Mouse (Mus musculus): ENCODE results near the gene Ccdc124. TPM values are rescaled to one million over a fixed set of nuclear protein-coding genes. Genes with fewer than 3 reads are reported as not detected.

Ccdc124 gene
- 10 to 100 TPM; 42.0 to 42.6 TPM for total RNA-seq (2021)
- long read RNA-seq, experiment 1, transcript Ccdc124-201 (5 exons, 1,356 nt): major isoform, 89 of 115 reads
- long read RNA-seq, experiment 1, partial matches to known transcripts: 23 of 115 reads
- long read RNA-seq, experiment 1, other reads (novel, unspliced or antisense): 3 of 115 reads
- long read RNA-seq, experiment 2, transcript Ccdc124-201 (5 exons, 1,356 nt): major isoform, 53 of 67 reads
- long read RNA-seq, experiment 2, partial matches to known transcripts: 13 of 67 reads
- long read RNA-seq, experiment 2, other reads (novel, unspliced or antisense): 1 of 67 reads

DNA sequence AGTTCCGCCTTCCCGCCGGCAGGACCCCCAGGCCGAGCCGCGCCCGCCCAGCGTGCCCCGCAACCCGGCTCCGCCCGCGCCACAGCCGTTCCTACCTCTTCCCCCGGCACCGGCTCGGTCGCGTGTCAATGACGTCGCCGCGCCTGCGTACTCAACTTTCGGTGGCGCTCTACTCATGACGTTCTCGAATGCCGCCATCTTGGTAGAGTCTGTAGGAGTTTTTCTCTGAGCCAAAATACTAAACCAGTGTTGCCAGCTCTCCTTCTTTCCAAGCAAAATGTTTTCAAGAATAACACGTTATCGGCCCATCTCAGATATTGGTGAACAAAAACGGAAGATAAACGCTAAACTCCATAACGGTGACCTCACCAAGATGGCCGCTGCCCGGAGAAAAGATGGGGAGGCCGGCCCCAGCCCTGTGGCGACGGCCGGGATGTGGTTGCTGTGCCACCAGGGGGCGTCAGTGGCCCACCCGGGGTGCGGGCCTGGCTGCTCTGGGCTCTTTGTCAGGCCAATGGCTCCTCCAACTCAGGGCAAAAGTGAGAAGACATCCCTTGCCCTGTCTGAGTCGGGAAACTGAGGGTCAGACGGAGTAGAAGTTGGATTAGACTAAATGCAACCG is at the start of gene Ccdc124:
Ccdc124 (minus strand) TSS at position 572 of the 622 bp plus-strand sequence.
- peak; percentile 98 for DNase-seq

DNA sequence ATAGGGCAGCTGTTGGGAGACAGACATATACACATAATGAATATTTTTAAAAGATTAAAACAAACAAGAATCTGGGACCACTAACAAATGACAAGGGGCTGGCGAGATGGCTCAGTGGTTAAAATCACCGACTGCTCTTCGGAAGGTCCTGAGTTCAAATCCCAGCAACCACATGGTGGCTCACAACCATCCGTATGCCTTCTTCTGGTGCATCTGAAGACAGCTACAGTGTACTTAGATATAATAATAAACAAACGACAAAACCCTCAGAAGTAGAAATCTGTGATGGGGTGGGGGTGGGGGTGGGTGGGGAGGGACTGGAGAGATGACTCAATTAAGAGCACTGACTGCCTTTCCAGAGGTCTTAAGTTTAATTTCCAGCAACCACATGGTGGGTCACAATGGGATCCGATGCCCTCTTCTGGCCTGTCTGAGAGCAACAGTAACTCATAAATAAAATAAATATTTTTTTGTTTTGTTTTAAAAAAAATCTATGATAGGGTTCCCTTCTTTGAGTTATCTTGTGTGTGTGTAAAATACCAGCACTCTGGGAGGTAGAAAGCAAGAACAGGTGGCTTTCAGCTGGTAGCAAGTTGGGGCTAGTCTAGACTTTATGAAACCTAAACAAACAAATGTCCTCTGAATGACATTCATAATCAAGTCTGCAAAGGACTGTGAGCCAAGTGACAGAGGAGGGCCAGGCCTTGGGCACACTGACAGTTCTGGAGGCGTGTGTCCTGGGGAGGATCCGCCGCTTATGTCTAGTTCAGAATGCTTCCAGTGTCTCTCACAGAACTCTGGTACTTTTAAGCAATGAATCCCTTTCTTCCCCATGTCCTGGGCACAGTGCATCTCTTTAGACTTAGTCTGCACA is 46.6 kb upstream of the Ccdc124 start:
- DNase-seq: peak; percentile 32

DNA sequence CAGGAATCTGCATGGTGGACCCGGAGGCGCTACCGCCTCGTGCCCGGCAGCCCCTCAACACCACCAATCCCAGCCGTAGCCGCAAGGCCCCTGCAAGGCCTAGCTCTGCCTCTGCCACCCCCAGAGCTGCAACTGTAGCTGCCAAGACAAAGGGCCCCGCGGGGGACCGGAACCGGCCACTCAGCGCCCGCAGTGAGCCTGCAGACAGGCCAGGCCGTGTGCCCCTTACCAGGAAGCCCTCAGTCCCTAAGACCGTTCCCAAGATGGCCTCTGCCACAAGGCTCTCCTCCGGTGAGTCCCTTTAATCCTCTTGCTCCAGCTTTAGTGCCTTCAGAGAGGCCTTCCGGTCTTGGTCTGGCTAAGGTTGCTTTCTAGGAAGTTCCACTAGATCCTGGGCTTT is 41.0 kb upstream of the Ccdc124 start:
- no peak for DNase-seq

DNA sequence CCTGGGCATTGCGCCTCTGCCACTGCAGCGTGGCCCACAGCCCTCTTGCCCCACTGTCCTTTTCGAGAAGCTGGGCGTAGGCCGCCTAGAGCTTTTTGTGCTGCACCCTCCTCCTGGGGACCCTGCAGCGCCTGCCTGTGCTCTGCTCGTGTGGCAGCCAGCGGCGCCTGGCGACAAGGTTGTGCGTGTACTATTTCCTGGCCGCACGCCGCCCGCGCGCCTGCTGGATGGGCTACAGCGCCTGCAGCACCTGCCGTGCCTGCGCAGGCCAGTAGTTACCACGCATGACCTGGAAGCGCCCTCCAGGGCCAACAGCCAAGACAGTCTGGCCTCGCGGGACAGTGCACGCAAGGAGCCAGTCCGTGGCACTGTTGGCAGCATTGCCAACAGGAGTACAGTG is 39.8 kb upstream of the Ccdc124 start:
- no peak for DNase-seq

DNA sequence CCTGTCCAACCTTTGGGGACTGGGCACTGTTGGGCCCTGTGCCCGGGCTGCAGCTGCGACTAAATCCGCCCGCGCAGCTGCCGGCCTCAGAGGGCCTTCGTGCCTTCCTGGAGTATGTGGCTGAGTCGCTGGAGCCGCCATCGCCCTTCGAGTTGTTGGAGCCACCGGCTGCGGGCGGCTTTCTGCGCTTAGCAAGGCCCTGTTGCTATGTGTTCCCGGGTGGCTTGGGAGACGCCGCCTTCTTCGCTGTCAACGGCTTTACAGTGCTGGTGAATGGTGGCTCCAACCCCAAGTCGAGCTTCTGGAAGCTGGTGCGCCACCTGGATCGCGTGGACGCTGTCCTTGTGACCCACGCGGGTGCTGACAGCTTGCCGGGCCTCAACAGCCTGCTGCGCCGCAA is 39.2 kb upstream of the Ccdc124 start:
- no peak for DNase-seq

DNA sequence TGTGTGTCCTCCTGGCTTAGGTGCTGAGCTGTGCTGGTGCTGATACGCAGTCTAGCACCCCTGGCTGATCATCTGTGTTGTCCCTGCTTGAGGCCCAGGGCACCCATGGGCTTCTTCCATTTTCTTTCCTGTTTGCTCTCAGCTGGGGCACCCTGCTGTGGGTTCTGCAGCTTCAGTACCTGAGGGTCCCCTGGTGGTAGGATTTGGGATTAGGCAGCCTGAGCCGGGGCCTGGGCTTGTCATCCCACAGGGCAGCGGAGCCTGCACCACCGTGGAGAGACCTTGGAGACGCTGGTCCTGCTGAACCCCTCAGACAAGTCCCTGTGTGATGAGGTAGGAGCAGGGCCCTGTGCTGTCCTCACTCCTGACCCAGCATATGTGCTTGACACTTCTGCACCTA is 37.9 kb upstream of the Ccdc124 start:
- DNase-seq: no peak

DNA sequence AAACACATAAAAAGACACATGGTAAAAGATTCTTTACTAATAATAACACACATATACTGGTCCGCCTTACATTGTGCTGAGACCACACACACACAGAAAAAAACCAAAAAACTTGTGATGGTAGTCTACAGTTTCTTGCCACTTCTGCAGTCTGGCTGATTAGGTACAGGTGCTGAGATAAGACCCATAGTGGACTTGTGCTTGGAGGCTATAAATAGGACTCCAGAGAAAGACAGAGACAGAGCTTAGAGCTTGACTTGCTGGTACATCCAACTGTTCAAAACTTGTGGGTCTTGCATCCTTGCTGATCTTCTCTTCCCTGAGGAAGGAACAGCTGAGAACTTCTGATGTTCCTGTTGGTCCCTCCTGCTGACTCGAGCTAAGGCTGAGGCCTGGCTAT is 33.8 kb upstream of the Ccdc124 start:
- DNase-seq: no peak

DNA sequence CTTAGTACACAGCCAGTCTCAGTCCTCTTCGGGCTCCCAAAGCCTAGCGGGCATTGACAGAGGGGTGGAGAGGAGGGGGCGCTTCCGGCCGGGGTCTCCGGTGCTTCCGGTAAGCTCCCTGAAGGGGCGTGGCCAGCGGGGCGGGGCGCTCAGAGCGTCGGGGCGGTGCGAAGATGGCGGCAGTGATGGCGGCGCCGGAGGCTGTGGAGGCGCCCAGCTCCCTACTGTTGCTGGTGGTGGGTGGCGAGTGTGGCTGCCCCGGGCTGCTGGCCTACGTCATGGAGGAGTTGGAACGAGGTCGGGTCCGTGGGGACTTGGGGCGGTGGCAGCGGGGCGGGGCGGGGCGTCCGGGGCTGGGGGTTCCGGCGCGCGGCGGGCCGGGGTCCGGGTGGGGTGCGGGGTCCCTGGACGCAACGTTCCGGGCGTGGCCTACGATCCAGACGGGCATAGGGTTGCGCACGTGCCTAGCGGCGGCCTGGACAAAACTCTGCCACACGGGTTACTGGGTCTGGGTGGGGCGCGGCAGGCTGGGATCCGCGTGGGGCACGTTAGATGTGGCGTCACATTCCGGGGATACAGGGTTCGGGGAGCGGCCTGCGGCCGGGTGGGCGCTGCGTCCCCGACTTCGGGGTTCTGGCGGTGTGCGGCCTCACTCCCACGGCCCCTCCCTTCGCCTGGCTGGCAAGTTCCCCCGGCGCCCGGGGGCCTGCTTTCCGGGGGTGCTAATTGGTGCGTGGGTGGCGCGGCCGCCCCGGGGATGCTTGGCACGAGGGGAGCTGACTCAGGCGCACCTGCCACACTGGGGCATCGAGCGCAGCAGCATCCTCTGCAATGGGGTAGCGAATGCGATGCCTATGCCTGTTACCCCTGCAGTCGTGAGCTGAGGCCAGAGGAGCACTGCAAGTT is 32.3 kb upstream of the Ccdc124 start, which contains the start of gene Map1s:
Map1s (plus strand) TSS at position 102 of the 906 bp plus-strand sequence.
- DNase-seq: peak; percentile 86

DNA sequence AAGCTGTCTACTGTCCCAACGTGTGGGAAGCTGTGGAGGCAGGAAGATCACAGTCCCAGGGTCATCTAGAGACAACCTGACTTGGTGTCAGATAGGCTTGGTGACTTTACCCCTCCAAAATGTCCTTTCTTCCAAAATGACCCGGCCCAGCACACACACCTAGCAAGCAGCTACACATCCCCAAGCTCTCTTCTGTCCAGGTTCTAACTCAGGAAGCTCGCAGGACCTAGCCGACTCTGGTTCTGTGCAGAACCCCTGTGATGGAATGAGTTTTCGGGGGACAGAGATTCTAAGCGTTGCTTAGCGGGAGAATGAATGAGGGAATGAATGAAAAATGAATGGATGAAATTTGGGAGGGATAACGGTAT is 31.7 kb upstream of the Ccdc124 start:
- DNase-seq: no peak

DNA sequence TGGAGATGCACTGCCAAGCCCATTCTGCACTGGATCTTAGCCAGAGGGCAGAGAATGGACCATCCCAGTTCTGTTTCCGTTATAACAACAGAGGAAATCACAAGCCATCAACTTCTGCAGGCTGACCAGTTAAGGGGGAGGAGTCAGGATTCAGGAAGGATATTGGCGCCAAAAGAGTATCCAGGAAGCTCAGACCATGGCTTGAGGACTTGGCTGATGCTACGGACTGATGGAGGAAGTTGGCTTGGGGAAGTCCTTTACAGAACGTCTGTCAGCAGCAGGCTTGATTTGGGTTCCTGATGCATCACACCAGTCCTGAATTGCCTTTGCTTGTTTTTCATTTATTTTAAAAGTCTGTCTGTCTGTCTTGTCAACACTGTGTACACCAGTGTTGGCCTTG is 30.8 kb upstream of the Ccdc124 start:
- no peak for DNase-seq

DNA sequence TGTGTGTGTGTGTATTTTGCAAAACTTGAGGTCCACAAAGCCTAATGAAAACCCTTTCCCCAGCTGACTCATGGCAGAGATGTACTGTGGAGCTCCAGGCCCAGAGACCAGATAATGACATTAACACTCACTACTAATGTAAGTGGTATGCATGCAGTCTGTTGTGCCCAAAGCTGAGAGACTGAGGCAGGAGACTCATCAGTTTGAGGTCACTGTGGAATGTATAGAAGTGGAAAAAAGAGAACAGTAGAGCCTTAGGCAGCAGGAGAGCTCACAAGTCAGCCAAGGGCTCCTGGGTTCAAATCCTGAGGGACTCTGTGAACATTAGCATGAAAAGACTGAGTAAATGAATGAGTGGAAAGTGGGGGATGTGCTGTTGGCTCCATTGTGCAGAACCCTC is 29.8 kb upstream of the Ccdc124 start:
- no peak for DNase-seq

DNA sequence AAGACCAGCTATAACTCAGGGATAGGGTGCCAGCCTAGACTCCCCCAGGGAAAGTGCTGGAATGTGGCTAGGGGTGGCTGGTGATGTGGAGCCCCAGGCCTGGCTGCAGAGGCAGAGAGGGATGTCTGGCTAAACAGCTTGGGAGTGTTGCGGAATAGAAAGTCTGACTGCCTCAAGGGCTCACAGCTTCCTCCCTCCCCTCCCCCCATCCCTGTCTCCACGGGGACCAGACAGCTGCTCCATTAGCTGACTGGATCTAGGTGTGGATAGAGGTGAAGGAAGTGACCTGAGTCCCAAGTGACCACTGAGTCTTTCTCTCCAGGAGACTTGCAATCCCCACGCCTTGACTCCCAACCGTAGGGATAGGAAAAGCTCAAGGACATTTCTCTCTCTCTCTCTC is 29.4 kb upstream of the Ccdc124 start:
- no peak for DNase-seq

DNA sequence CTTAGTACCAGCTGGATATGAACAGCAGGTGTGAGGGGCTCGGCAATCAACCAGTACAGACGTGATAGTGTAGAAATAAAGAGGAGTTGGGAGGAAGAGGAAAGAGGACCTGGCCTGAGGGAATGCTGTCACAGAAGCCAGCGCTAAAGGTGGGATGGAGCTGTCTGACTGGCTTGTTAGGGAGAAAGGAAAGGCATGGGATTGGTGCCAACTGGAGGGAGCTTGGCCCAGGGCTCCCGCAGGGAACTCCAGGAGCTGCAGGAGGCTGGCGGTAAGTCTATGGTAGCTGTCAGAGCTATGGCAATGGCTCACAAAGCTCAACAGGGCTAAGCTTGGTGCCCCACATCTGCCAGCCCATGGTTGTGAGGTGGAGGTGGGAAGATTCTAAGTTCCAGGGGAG is 28.5 kb upstream of the Ccdc124 start:
- peak; percentile 39 for DNase-seq

DNA sequence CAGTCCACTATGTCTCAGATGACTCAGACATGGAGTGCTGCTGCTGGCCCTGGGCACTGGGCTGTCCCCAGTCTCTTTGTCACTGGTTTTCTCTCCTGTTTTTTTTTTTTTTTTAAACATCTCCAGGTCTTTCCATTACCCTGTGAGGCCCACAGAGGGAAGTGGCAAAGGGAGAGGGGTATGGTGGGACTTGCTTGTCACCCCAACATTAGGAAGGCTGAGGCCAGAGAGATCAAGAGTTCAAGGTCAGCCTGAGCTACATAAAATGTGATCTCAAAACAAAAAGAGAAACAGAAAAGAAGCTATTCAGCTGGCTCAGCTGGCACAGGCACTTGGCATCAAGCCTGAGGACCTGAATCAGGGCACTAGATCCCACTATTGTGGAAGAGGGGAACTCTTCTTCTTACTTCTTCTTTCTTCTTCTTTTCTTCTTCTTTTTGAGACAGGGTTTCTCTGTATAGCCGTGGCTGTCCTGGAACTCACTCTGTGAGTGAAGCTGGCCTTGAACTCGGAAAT is 27.2 kb upstream of the Ccdc124 start:
- peak; percentile 52 for DNase-seq

DNA sequence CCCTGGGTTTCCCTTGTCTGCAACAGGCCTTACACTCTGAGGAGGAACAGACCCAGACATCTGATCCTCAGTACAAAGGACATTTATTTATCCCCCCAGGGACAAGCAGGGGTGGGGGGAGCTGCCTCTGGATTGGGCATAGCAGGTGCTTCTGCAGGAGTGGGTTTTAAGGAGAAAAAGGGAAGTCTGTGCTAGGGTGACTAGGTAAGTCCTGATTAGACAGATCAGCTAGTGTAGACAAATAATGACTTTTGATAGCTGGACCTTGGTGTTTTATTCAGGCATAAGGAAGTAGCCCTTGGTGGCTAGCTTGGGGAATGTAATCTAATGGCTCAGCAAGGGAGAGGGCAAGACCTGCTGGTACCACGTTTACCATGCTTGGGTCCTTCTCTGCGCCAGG is 25.5 kb upstream of the Ccdc124 start:
- DNase-seq: no peak

DNA sequence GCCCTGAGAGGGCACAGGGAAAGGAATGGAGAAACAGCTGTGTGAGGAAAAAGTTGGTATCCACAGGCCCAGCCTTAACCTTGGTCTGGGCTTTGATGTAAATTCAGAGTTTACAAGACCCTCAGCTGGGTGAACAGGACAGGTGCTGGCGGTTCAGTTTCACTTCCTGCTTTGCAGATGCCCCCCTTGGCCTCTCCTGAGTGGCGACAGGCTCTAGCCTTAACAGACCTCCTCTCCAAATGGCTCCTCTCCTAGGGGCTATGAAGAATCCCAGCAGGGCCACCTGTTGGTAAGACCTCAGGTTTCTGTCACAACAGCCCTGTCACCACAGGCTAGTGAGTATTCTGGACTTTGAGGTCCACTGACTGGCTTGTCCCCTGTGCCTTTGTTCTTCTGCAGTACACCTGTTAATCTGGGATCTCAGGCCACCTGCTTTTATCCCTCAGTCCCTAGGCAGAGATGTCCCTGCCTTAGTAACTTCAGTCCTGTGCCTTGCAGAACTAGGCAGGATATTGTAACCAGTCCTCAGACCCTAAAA is 25.0 kb upstream of the Ccdc124 start:
- DNase-seq: no peak

DNA sequence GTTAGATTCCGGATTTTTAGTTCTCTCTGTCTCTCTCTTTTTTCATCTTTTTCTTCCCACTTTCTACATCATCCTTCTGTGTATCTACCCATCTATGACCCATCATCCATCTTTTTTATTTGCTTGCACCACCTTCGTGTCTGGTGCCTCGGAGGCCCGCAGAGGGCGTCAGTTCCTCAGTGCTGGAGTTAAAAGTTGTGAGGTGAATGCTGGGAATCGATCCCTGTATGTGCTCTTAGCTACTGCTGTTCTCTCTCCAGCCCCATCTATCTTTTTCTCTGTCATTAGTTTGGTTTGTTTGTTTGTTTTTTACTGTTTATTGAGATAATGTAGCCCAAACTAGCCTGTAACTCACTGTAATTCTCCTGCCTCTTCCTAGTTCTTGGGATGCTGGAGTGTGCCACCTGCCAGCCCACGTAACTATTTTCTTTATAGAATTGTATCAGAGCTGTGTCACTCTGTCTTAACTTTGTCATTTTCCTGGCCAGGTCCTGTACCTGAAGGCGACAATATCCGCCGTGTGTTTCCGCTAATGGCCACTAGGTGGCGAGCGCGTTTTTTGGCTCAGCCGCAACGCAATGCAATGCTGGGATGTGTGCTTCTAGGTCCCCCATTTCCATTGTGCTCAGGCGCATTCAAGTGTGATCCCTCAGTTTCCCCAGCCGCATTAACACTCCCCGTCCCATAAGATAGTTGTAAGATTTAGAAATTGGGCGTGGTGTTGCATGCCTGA is 24.1 kb upstream of the Ccdc124 start:
- peak; percentile 93 for DNase-seq

DNA sequence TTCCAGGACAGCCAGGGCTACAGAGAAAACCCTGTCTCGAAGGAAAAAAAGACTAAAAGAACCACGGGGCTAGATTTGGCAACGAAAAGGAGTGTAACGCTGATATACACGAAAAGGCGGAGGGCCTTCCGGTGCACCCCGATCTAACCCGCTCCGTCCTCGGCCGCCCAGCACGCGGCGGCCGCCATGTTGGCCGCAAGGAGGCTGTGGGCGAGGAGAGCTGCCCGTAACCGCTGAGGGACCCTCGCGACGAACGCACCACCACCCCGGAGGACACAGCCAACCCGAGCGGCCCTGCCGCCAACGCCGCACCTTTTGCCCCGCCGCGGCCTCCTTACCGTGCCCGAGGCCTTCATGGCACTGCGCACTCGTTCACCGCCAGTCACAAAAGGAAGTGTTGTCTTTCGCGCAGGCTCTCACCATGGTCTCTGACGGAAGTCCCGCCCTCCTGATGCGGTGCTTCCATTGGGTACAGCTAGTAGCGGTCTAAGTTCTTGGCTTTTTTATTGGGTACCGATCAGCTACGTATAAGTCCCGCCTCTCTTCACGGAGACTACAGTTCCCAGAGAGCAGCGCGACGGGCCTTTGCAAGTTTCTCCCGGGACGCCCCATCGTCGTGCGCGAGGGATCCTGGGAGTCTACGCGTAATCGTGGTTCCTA is 23.4 kb upstream of the Ccdc124 start, which contains the start of gene Rpl18a:
Rpl18a (minus strand) TSS at position 392 of the 660 bp plus-strand sequence.
- peak; percentile 94 for DNase-seq

DNA sequence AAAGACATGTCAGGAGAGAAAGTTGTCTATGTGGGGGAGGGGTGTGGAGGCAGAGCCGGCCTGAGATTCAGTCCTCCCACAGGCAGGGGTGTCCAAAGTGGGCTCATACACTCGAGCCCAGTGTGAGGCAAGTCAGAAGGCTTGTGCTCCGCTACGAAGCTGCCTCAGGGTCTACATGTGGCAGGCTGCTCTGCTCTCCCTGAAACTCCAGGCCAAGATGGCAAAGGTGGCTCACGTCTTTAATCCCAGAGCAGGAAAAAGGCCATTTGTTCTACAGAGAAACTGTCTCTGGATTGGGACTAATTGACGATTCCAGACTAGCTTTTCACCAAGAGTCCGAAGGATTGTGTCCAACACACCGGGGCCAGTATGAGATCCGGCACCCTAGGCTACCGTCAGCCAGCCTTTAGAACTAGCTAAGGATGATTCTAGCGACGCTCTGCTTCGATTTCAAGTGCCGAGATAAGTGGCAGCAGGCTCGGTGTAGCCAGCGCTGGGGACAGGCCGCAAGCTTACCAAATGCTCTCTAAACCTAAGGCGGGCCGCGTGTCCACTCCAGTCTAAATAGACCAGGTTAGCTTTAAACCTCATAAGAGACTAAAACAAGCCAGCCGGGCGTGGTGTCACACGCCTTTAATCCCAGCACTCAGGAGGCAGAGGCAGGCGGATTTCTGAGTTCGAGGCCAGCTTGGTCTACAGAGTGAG is 22.7 kb upstream of the Ccdc124 start:
- DNase-seq: peak; percentile 19
